Mouse (Mus musculus): ENCODE data around the gene Dnmt3b.

Gene Dnmt3b

DNA sequence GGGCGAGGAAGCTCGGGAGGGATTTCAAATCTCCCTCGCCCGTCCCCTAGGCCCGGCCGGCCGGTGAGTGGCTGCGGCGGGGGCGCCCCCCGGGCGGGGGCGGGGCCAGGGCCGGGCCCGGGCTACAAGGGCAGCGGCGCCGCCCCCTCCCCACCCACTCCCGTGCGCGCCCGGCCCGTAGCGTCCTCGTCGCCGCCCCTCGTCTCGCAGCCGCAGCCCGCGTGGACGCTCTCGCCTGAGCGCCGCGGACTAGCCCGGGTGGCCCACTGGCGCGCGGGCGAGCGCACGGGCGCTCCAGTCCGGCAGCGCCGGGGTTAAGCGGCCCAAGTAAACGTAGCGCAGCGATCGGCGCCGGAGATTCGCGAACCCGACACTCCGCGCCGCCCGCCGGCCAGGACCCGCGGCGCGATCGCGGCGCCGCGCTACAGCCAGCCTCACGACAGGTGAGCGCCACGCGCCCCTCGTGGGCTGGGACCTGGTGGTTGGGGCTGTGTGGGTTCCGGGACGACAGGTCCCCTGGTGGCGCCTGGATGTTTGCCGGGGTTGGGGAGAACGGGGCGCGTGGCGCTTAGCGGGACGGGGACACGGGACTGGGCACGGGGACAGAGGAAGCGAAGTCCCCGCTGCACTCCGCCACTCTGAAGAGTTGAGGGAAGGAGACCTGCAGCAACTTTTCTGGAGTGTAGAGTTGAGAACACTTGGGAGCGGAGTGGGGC lies at the start of gene Dnmt3b:
Gene Dnmt3b, plus strand, starts transcription at position 153 of the 716 bp plus-strand sequence.
- DNase-seq (ENCODE audit: low read depth, low spot score), result peak; percentile 66

DNA sequence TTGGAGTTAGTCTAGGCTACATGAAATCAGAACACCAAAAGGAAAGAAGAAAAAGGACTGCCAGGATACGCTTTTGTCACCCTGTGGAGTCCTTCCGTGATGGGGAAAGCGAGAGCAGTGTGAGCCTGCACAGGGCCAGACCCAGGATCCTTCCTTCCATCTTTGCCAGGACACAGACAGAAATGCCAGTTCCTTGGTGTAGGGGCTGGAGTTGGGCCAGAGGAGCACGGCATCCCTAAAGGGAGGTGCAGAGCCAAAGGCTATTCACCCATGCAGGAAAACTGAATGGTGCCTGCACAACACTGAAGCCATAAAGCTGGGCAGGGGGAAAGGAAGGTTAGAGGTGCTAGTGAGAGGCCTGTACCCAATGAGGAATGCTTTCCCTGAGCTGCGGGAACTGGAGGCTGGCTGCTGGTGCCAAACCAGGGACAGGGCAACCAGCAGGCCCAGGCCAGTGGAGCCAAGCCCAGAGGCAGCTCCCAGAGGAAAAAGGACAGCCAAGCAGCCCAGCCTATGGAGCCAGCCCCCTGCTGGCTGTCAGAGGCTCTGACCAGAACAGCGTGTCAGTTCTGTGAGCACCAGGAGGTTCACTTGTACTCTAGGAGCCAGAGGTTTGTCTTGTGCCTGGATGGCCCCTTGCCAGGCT lies 49.1 kb upstream of the Dnmt3b start:
- peak; percentile 49 for DNase-seq (ENCODE audit: low read depth, low spot score)

DNA sequence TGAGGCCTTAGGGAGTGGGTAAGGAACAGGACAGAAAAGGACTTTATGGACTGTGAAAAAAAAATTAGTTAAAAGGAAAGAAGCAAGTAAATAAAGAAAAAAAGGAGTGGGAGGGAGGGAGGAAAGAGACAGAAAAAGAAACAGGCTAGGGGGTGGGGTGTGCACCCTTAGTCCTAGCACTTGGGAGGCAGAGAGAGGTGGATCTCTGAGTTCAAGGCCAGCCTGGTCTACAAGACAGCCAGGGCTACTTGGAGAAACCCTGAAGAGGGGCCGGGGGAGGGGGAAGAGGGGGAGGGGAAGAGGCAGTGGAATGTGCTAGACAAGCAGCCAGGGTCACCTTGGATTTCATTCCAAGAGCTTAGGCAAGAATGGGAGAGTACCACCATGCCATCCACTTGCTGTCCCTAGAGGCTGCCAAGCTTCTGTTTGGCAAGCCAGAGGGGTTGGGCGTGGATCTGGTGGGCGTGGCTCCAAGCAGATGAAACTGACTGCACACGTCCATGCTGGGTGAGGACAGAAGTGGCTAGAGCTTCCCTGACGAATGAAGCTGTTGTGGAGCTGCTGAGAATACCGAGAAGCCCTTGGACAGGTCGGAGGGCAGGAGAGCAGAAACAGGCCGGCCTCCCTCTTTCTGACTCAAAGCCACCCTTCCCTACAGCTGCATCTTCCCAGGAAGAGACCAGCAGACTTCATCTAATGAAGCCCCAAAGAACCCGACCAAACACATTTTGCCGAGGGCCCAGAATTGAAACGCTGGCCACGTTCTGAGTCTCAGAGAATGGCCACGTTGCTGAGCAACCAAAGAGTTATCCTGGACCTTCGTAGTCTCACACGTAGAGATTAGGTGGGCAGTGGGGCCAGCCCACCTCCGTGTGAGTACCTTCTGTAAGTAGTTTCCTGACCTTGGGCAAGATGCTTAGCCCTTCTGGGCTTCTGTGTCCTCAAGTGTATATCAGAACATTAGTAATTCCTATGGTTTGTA lies 48.3 kb upstream of the Dnmt3b start:
- DNase-seq (ENCODE audit: low read depth, low spot score), result peak; percentile 38

DNA sequence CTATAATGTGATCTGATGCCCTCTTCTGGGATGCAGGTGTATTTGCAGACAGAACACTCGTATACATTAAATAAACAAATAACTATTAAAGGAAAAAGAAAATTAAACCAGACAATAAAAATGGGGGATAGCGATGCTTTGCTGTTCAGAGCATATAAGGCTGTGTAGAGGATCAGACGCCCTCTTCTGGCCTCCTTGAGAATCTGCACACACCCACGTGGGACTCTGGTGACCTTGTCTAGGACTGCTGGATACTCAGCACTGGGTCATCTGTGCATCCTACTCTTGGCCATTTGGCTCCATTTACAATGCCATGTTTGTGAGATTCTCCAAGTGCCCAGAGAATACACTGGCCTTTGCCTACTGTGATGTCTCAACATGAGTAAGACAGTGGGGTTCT lies 45.5 kb upstream of the Dnmt3b start:
- DNase-seq (ENCODE audit: low read depth, low spot score), result peak; percentile 35

DNA sequence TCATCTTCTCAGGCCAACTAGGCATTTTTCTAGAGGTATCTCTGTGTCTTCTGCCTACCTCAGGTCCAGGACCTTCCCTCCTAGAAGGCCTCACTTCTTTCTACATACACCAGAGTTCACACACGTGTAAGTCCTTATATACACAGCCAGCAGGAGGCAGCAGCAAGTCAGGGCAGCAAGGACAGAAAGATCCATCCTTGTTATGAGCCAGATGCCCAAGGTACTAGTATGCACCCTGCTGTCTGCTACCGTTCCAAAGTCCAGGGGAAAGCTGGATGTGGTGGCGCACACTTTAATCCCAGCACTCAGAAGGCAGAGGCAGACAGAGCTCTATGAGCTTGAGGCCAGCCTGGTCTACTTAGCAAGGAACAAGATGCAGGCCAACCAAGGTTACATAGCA lies 42.8 kb upstream of the Dnmt3b start:
- DNase-seq (ENCODE audit: low read depth, low spot score), result no peak

DNA sequence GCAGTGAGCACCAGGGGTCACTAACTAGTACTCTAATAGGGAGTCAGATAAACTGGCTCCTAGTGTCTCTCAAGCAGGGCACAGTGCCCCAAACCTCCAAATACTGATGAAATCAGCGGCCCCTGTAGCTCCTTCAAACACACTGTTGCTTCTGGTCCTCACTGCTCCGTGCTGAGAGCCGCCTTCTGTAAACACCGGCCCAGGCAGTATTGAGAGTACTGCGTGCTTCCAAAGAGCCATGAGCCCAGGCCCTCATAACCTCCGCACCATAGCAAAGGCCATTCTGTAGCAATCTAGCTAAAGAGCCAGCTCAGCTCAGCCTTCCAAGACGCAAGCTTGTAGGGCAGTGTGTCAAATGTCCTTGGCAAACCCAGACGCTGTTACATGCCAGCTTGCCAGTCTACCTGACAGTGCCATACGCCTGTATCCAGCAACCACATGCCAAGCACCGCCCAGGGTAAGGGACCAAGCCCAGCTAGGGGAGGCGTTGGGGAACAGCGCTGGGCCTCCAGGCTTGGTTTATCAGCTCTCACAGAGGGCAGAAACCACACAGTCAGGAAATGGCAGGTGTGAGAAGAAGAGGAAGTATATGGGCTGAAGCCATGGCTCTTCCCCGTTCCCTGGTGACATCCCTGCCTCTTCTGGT lies 41.3 kb upstream of the Dnmt3b start:
- peak; percentile 97 for DNase-seq (ENCODE audit: low read depth, low spot score)

DNA sequence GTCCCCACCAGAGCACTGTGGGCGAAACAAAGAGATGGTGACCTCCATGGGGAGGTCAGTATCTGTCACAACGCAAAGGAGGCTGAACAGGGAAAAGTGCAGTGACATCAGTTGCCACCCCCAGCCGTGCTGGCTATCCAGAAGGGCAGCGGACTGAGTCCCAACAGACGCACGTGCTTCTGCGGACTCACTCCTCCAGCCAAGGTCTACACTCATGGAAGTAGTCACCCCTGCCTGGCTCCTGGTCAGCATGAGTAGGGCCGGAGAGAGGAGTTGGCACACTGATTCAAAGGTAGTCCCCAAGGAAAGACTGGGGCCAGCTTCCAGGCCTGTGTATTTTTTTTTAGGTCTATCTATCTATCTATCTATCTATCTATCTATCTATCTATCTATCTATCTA lies 40.2 kb upstream of the Dnmt3b start:
- DNase-seq (ENCODE audit: low read depth, low spot score), result no peak

DNA sequence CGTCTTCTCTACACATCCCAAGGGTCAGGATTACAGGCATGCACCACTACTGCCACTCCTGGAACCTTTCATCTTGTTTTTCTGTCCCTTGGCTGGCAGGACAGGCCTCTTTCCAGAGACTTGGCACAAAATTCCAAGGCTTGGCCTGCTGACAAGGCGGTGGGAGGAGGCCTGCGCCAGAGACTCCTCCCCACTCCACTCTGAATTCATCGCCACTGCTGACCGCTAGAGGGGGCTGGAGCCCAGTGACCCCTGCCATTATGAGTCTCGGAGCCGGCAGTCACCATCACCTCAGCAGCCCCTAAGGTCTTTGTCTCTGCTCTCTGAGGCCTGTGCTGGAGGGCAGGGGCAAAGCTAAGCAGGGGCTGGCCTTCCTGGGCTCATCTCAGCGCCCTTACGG lies 39.7 kb upstream of the Dnmt3b start:
- DNase-seq (ENCODE audit: low read depth, low spot score), result peak; percentile 93

DNA sequence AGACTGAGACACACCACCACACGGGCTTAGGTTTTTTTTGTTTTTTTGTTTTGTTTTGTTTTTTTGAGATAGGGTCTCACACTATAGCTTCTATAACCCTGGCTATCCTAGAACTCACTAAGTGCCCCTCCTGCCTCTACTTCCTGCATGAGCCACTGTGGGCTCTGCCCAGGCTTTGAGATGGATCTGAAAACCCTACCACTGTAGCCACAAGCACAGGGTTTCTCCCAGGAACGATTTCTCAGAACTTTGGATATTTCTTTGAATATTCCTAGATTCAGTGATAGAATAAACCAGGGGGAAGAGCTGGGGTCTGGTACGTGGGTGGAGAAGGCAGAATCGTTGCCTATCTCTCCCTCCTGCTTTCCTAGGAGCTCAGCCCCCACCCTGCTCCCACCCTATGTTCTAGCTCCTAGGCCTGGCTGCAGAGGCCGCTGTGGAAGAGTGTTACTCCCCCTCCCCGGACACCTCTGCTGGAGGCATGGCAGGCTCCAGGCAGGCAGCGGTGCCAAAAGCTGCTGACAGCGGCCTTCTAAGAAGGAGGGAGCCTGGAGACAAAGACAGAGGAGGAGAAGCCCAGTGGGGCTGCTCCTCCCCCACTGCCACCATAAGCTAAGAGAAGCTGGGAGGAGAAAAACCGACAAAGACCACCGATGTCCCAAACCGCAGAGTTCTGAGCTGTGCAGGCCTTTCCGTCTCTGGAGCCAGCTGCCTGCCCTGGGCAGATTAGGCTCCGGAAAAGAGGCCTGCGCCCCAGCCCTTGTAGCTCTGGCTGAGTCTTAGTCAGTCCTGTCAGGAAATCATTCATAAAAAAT lies 38.6 kb upstream of the Dnmt3b start:
- peak; percentile 53 for DNase-seq (ENCODE audit: low read depth, low spot score)

DNA sequence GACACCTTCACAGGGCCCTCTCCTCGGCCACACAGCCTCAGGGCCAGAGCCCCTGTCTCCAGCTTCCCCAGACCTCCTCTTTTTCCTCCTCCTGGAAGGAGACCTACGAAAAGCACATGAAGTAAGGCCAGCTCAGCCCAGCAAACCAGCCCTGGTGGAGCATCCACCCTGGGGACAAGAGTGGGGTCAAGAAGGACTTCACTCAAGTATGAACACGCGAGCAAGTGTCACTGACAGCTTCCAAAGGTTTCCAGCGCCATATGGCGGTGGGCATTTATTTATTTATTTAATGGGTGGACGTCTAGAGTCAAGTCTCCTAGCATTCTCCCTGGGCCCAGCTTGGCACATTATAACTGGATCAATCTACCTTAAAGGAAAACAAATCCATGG lies 38.0 kb upstream of the Dnmt3b start:
- DNase-seq (ENCODE audit: low read depth, low spot score), result no peak

DNA sequence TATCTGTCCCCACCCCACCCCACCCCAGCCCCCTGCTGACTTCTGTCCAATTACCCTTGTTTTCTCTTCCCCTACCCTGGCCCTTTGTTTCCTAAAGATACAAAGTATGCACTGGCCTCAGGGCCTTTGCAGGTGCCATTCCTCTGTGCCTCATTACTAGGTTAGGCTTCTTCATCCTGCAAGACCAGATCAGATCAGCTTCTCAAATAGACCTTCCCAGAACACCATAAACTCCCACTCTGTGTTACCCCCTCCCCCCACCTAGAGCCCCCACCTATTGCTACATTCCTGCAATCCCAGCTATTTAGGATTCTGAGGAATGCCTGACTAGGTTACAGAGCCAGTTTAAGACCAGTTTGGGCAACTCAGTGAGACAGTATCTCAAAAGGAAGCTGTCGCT lies 37.5 kb upstream of the Dnmt3b start:
- no peak for DNase-seq (ENCODE audit: low read depth, low spot score)

DNA sequence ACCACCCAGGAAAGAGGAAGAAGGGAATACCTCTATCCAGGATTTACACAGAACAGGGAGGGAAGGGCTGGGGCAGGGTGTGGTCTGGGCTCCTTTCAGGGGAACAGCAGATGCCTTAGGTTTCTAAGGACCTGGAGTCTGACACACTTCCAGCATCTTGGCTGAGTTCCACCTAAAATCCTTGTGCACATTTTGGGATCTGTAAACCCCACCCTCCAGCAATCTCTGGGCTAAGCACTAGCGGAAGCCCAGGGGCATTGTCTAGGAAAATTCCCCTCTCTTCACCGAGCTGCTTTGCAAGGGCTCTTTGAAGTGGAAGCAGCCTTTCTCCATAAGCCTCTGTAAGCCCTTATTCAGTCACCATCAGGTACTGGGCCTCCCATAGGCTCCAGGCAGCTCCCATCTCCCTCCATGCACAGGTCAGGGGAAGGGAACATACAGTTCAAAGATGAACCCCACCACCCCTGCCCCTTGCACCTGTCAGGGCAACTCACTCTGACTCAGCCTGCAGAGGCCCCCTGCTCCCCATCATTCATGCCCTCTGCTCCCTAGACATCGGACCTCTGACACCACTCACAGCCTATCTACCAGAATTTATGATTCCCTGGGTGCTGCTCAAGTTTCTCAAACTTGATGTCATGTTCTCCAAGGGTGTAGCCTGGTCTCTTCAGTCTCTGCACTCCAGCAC lies 36.5 kb upstream of the Dnmt3b start:
- peak; percentile 37 for DNase-seq (ENCODE audit: low read depth, low spot score)

DNA sequence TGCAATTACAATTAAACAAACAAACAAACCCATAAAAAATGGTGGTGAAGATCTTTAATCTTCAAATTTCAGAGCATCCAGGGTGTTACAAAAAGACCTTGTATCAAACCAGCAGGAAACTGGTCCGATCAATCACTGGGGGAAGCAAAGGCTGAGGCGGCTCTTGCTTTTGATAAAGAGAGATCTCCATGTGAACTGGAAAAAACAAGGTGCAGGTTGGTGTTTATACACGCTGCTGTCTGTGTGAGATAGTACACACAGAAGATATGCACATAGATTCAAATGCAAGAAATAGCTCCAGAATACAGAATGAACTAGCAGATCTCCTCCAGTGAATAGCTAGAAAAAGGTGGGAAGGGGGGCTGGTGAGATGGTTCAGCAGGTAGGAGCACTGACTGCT lies 32.4 kb upstream of the Dnmt3b start:
- DNase-seq (ENCODE audit: low read depth, low spot score), result no peak

DNA sequence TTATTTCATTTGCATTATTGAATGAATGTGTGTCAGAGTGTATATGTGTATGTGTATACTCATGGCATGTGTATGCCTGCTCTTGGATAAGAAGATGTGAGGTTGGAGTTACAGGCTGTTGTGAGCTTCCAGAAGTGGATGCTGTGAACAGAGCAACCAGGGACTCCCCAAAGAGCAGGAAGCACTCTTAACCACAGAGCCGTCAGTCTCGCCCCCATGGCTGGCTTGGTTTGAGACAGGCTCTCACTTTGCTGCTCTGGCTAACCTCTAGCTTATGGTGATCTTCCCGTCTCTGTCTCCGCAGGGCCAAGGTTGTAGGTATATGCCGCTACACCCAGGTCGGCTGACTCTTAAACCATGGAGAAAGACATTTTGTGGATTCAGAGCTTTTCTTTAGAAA lies 30.8 kb upstream of the Dnmt3b start:
- no peak for DNase-seq (ENCODE audit: low read depth, low spot score)

DNA sequence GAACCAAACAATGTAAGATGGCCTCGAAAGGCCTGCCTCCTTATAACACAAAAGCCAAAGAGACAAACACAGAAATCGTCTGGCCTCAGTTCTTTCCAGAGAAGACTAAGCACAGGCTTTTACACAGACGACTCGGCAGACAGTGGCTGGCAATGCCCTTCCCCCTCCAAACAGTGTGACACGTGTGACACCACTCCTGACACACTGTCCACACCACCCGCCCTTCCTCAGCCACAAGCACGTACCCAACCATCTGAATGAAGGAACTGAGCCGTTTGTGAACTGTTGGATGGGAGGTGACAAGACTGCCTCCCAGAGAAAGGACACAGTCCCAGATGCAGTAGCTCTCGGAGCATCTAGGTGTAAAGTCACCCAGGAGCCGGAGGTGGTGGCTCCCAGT lies 30.4 kb upstream of the Dnmt3b start:
- no peak for DNase-seq (ENCODE audit: low read depth, low spot score)

DNA sequence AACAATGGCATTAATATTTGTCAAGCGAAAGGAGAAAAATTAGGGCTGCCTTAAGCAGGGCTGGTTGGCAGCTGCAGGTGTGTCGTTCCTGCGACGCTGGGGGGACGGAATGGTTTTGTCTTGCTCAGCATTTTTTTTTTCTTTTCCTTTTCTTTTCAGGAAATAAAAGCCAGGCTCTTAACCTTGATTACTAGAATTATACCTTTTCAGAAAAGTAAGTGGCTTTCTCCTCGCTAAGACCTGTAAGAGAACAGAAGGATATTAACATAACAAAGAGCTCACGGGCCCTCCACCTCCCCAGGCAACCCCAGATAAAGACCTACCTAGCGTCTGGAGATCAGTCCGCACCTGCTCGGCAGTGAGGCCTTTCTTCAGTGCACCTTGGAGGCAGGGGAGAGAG lies 26.8 kb upstream of the Dnmt3b start:
- no peak for DNase-seq (ENCODE audit: low read depth, low spot score)

DNA sequence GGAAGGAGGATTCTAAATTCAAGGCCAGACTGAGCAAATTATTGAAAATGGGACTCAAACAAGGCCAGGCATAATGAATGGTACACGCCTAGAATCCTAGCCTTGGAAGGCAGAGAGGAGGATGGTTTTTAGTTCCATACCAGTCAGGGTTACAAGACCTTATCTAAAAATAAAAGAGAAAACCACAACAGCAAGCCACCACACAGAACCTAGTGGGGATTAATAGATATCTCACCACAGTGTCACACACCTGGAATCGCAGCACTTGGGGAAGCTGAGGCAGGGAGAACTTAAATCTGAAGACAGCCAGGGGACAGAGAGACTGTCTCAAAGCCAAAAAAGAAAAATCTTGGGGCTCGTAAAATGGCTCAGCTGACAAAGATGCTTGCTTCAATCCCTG lies 18.3 kb upstream of the Dnmt3b start:
- no peak for DNase-seq (ENCODE audit: low read depth, low spot score)

DNA sequence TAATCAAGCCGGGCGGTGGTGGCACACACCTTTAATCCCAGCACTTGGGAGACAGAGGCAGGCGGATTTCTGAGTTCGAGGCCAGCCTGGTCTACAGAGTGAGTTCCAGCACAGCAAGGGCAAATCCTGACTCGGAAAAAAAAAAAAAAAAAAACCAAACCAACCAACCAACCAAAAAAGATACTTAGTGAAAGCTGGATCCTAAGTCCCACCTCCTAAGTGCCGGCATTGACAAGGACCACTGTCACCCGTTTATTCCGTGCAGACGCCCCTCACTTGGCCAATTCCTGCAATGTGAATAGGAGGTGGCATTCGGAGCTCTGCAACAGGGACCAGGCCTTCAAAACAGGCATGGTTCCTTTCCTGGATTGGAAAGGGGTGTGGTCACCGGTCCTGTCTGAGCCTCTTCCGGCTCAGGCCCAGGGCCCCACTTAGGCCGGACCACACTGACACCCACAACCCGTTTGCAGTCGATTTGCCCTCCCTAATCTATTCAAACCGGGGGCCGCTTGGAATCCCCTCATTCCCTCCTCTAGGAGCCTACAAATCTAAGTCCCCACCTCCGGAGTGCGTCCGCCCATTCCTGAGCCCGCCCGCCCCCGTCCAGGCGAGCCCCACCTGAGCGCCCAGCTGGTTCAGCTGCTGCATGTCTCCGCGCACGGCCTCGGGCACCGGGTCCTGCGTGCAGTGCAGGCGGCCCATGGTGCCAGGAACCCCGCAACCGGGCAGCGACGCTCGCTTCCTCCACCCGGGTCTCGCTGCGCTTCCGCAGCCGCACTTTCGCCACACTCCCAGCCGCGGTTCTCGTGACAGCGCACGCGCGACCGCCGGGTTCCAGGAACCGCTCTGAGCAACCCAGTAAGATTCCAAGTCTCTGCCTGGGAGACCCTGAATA lies 17.0 kb upstream of the Dnmt3b start, which contains the start of gene Commd7:
Gene Commd7, minus strand, starts transcription at position 806 of the 895 bp plus-strand sequence.
- peak; percentile 93 for DNase-seq (ENCODE audit: low read depth, low spot score)

DNA sequence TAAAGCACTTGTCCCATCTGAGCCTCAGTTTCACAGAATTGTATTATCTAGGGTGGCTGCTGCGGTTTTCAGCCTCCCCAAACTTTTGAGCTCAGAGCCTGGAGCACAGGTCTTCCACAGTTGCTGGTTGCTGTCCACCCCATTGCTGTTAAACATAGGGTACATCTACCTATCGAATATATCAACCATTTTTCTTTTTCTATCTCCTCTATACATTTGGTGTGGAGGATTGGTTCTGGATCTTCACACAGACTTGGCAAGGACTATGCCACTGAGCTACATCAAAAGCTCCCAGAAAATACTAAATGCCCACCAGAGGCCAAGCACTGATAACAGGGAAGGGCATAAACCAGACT lies 16.4 kb upstream of the Dnmt3b start:
- no peak for DNase-seq (ENCODE audit: low read depth, low spot score)
